Mouse (Mus musculus) stomach, embryonic 14.5 days (tissue): Measurements from ENCODE around the gene Hoxa5. TPM values are rescaled to one million over a fixed set of nuclear protein-coding genes. Genes with fewer than 3 reads are reported as not detected.

Source experiments
- ATAC-seq: fragments of 200-750 bp; cut with Nextera tagmentation; 2 replicates; pipeline ENCODE4 v1.8.0; 2017; ENCODE audit warnings: low read depth, moderate TSS enrichment; ENCODE audit not compliant: insufficient number of reproducible peaks, insufficient read depth, low FRiP score
- H3K27ac ChIP-seq: fragments of 300-500 bp; sonication (generic); 2 replicates; pipeline ENCODE4 v1.5.1; 2014; ENCODE audit warnings: mild to moderate bottlenecking, low read length, moderate library complexity, mixed read lengths
- H3K27me3 ChIP-seq: fragments of 300-500 bp; sonication (generic); 2 replicates; pipeline ENCODE4 v1.6.1; 2014; ENCODE audit warnings: low read length, control low read depth, mixed read lengths; ENCODE audit not compliant: control insufficient read depth, insufficient read depth
- H3K36me3 ChIP-seq: fragments of 300-500 bp; sonication (generic); 2 replicates; pipeline ENCODE4 v1.6.1; 2014; ENCODE audit warnings: mild to moderate bottlenecking, control low read depth, low read length, moderate library complexity, mixed read lengths; ENCODE audit not compliant: control insufficient read depth, insufficient read depth
- H3K4me1 ChIP-seq: fragments of 300-500 bp; sonication (generic); 2 replicates; pipeline ENCODE4 v1.6.1; 2014; ENCODE audit warnings: low read length, control low read depth, mixed read lengths; ENCODE audit not compliant: control insufficient read depth, insufficient read depth
- H3K4me2 ChIP-seq: fragments of 300-500 bp; sonication (generic); replicated peaks from 2 replicates; pipeline ENCODE4 v1.6.1; 2014; ENCODE audit warnings: low read depth, low read length, control low read depth
- H3K4me3 ChIP-seq: fragments of 300-500 bp; sonication (generic); 2 replicates; pipeline ENCODE4 v1.5.1; 2014; ENCODE audit warnings: low read depth, low read length, control low read depth
- H3K9ac ChIP-seq: fragments of 300-500 bp; sonication (generic); replicated peaks from 2 replicates; pipeline ENCODE4 v1.6.1; 2014; ENCODE audit warnings: low read depth, mild to moderate bottlenecking, control low read depth, low read length, moderate library complexity, mixed read lengths
- H3K9me3 ChIP-seq: fragments of 300-500 bp; sonication (generic); 2 replicates; pipeline ENCODE4 v1.6.1; 2016; ENCODE audit warnings: low read depth, low read length, control low read depth; ENCODE audit not compliant: control insufficient read depth
- WGBS: fragments of 180-500 bp; shearing (Covaris S2); extraction: QIAGEN DNeasy Blood & Tissue Kit; methylation state at CpG from one replicate; pipeline ENCODE4 v1.1.7; 2014; 5-methylcytosine and 5-hydroxymethylcytosine counted together
- polyA plus RNA-seq: library from polyadenylated mRNA; unstranded; fragments of >200 nt; fragmentation: Nextera tagmentation; extraction: Ambion mirVana; gene quantifications from 2 replicates; pipeline ENCODE4 v1.2.1, GENCODE M21; 2014

Hoxa5 gene
- polyA plus RNA-seq, 1 experiment from 2014 or later: 24.4 TPM

- Histone ChIP-seq H3K4me1 (peaks cover 33% of the 10 kb centered on the region), H3K27me3 (no peaks in the 10 kb centered on the region), H3K9me3 (no peaks in the 10 kb centered on the region), H3K27ac (peak overlapping the region; percentile 98), H3K4me2 (peak overlapping the region; percentile 61), H3K9ac (peak overlapping the region; percentile 60), H3K36me3 (peaks cover 15% of the 10 kb centered on the region), H3K4me3 (peak overlapping the region; percentile 78)
- ATAC-seq: no peak
- WGBS: 22% methylated on average over 5 of the region's 5 CpGs
Measured at GRCm38 (mm10) chr6:52170898-52171223, 33.5 kb downstream of the Hoxa5 start.

GRCm38 (mm10) chr6:52170166-52170897 is 34.1 kb downstream of the Hoxa5 start:
- ATAC-seq: no peak
- peaks cover 33% of the 10 kb centered on the region for H3K4me1 ChIP-seq
- H3K9ac ChIP-seq: peak overlapping the region; percentile 60
- H3K36me3 ChIP-seq: peaks cover 15% of the 10 kb centered on the region
- H3K4me2 ChIP-seq: peak overlapping the region; percentile 61
- 8% methylated on average over 36 of the region's 40 CpGs for WGBS
- peak overlapping the region; percentile 98 for H3K27ac ChIP-seq
- no peaks in the 10 kb centered on the region for H3K9me3 ChIP-seq
- H3K27me3 ChIP-seq: no peaks in the 10 kb centered on the region
- peak overlapping the region; percentile 78 for H3K4me3 ChIP-seq

- H3K4me3 ChIP-seq: peak overlapping the region; percentile 78
- no peaks in the 10 kb centered on the region for H3K27me3 ChIP-seq
- no peaks in the 10 kb centered on the region for H3K9me3 ChIP-seq
- peak overlapping the region; percentile 98 for H3K27ac ChIP-seq
- 15% methylated on average over 16 of the region's 16 CpGs for WGBS
- H3K36me3 ChIP-seq: peaks cover 15% of the 10 kb centered on the region
- H3K4me2 ChIP-seq: peak overlapping the region; percentile 61
- H3K4me1 ChIP-seq: peaks cover 33% of the 10 kb centered on the region
- no peak for ATAC-seq
- H3K9ac ChIP-seq: peak overlapping the region; percentile 60
Measured at GRCm38 (mm10) chr6:52169499-52170165, 34.8 kb downstream of the Hoxa5 start.

GRCm38 (mm10) chr6:52168191-52169055 is 36.0 kb downstream of the Hoxa5 start:
- Histone ChIP-seq H3K36me3 (peaks cover 15% of the 10 kb centered on the region), H3K4me1 (peaks cover 33% of the 10 kb centered on the region), H3K27me3 (no peaks in the 10 kb centered on the region), H3K4me2 (peak overlapping the region; percentile 61), H3K9me3 (no peaks in the 10 kb centered on the region), H3K4me3 (peak overlapping the region; percentile 78), H3K27ac (peak overlapping the region; percentile 98), H3K9ac (peak overlapping the region; percentile 78)
- ATAC-seq: no peak
- WGBS: 4% methylated on average over 42 of the region's 42 CpGs

GRCm38 (mm10) chr6:52167736-52168161 is 36.6 kb downstream of the Hoxa5 start:
- Histone ChIP-seq H3K27me3 (no peaks in the 10 kb centered on the region), H3K4me3 (peak overlapping the region; percentile 78), H3K4me1 (peaks cover 33% of the 10 kb centered on the region), H3K4me2 (peak overlapping the region; percentile 61), H3K9ac (peak overlapping the region; percentile 78), H3K36me3 (peaks cover 15% of the 10 kb centered on the region), H3K9me3 (no peaks in the 10 kb centered on the region), H3K27ac (peak overlapping the region; percentile 98)
- WGBS: 13% methylated on average over 14 of the region's 14 CpGs
- ATAC-seq: no peak

- WGBS: 30% methylated on average over 1 of the region's 1 CpGs
- Histone ChIP-seq H3K27ac (peak overlapping the region; percentile 98), H3K9me3 (no peaks in the 10 kb centered on the region), H3K36me3 (peaks cover 15% of the 10 kb centered on the region), H3K4me2 (peak overlapping the region; percentile 61), H3K4me1 (peaks cover 31% of the 10 kb centered on the region), H3K9ac (peak overlapping the region; percentile 78), H3K4me3 (peak overlapping the region; percentile 78), H3K27me3 (no peaks in the 10 kb centered on the region)
- no peak for ATAC-seq
Measured at GRCm38 (mm10) chr6:52167176-52167575, 37.2 kb downstream of the Hoxa5 start.

GRCm38 (mm10) chr6:52166431-52167077 is 37.8 kb downstream of the Hoxa5 start:
- H3K9ac ChIP-seq: peak overlapping the region; percentile 78
- H3K9me3 ChIP-seq: no peaks in the 10 kb centered on the region
- WGBS: 11% methylated on average over 4 of the region's 4 CpGs
- H3K27me3 ChIP-seq: no peaks in the 10 kb centered on the region
- peak overlapping the region; percentile 61 for H3K4me2 ChIP-seq
- no peak for ATAC-seq
- H3K27ac ChIP-seq: peak overlapping the region; percentile 98
- peaks cover 15% of the 10 kb centered on the region for H3K36me3 ChIP-seq
- peak overlapping the region; percentile 78 for H3K4me3 ChIP-seq
- H3K4me1 ChIP-seq: peaks cover 33% of the 10 kb centered on the region
